Mouse (Mus musculus) neural tube, embryonic 15.5 days (tissue): ENCODE data around the gene Ift46. TPM values are rescaled to one million over a fixed set of nuclear protein-coding genes. Genes with fewer than 3 reads are reported as not detected.
"Not testable (repeated sequence)": the region's sequence is repeated elsewhere in the genome, so short reads cannot be mapped to it uniquely, and the experiment has no call there.

Experiments used
- ATAC-seq: fragments of 200-750 bp; cut with Nextera tagmentation; 2 replicates; pipeline ENCODE4 v1.8.0; 2017; ENCODE audit warnings: mild to moderate bottlenecking, moderate TSS enrichment, moderate library complexity; ENCODE audit not compliant: low FRiP score
- H3K27ac ChIP-seq: fragments of 300-500 bp; sonication (generic); replicated peaks from 2 replicates; pipeline ENCODE4 v1.5.1; 2015; ENCODE audit warnings: mild to moderate bottlenecking, inconsistent platforms
- H3K27me3 ChIP-seq: fragments of 300-500 bp; sonication (generic); replicated peaks from 2 replicates; pipeline ENCODE4 v1.6.1; 2015; ENCODE audit warnings: inconsistent platforms
- H3K36me3 ChIP-seq: fragments of 300-500 bp; sonication (generic); 2 replicates; pipeline ENCODE4 v1.6.1; 2015; ENCODE audit warnings: inconsistent platforms
- H3K4me1 ChIP-seq: fragments of 300-500 bp; sonication (generic); 2 replicates; pipeline ENCODE4 v1.6.1; 2015; ENCODE audit warnings: inconsistent platforms
- H3K4me2 ChIP-seq: fragments of 300-500 bp; sonication (generic); 2 replicates; pipeline ENCODE4 v1.6.1; 2015; ENCODE audit warnings: inconsistent platforms, mild to moderate bottlenecking, moderate library complexity
- H3K4me3 ChIP-seq: fragments of 300-500 bp; sonication (generic); replicated peaks from 2 replicates; pipeline ENCODE4 v1.5.1; 2015; ENCODE audit warnings: mild to moderate bottlenecking, inconsistent platforms
- H3K9ac ChIP-seq: fragments of 300-500 bp; sonication (generic); replicated peaks from 2 replicates; pipeline ENCODE4 v1.6.1; 2015; ENCODE audit warnings: mild to moderate bottlenecking, inconsistent platforms
- H3K9me3 ChIP-seq: fragments of 300-500 bp; sonication (generic); replicated peaks from 2 replicates; pipeline ENCODE4 v1.6.1; 2016; ENCODE audit warnings: inconsistent platforms
- WGBS: fragments of 180-500 bp; shearing (Covaris S2); methylation state at CpG from one replicate; pipeline ENCODE4 v1.1.7; 2015; ENCODE audit warnings: mixed read lengths; 5-methylcytosine and 5-hydroxymethylcytosine counted together
- polyA plus RNA-seq: library from polyadenylated mRNA; unstranded; fragments of >200 nt; fragmentation: Nextera tagmentation; extraction: Ambion mirVana; gene quantifications from 2 replicates; pipeline ENCODE4 v1.2.1, GENCODE M21; 2015

Ift46 gene
- polyA plus RNA-seq, 1 experiment from 2014 or later = 133 TPM

- Histone ChIP-seq H3K4me3 (no peak overlapping the region), H3K4me1 (no peaks in the 10 kb centered on the region), H3K27ac (no peak overlapping the region), H3K9ac (no peak overlapping the region), H3K27me3 (no peaks in the 10 kb centered on the region), H3K9me3 (no peaks in the 10 kb centered on the region), H3K36me3 (peaks cover 41% of the 10 kb centered on the region), H3K4me2 (no peak overlapping the region)
- no peak for ATAC-seq
- WGBS = 85% methylated on average over 1 of the region's 1 CpGs
Observed at GRCm38 (mm10) chr9:44740663-44741192, 27.0 kb upstream of the Ift46 start.

DNA sequence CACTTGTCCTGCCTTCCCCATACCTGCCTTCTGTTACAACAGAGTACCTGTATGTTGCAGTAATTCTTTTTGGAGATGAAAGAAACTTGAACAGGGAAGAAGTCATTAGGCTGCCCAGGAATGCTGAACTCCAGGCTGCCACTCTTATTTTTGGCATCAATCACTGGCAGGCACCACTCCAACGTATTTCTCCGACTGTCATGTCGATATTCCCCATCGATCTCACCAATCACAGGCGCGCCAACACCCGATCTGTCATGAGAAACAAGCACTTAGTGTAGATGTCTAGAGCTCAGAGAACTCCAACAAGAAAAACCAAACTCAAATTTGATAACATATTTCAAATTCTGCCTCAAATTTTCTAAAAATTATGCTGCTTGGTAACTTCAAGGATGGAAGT, 22.3 kb upstream of the Ift46 start:
- Histone ChIP-seq H3K36me3 (peaks cover 77% of the 10 kb centered on the region), H3K9ac (no peak overlapping the region), H3K4me1 (no peaks in the 10 kb centered on the region), H3K9me3 (no peaks in the 10 kb centered on the region), H3K4me2 (no peak overlapping the region), H3K27ac (no peak overlapping the region), H3K4me3 (no peak overlapping the region), H3K27me3 (no peaks in the 10 kb centered on the region)
- 96% methylated on average over 7 of the region's 7 CpGs for WGBS
- no peak for ATAC-seq

GRCm38 (mm10) chr9:44746666-44747065, 21.0 kb upstream of the Ift46 start:
- no peaks in the 10 kb centered on the region for H3K27me3 ChIP-seq
- no peak overlapping the region for H3K27ac ChIP-seq
- WGBS = 95% methylated on average over 3 of the region's 3 CpGs
- H3K4me3 ChIP-seq = no peak overlapping the region
- no peak overlapping the region for H3K4me2 ChIP-seq
- H3K4me1 ChIP-seq = no peaks in the 10 kb centered on the region
- no peak overlapping the region for H3K9ac ChIP-seq
- no peaks in the 10 kb centered on the region for H3K9me3 ChIP-seq
- ATAC-seq = no peak
- peaks cover 83% of the 10 kb centered on the region for H3K36me3 ChIP-seq

- Histone ChIP-seq H3K27me3 (no peaks in the 10 kb centered on the region), H3K4me1 (no peaks in the 10 kb centered on the region), H3K4me3 (no peak overlapping the region), H3K4me2 (no peak overlapping the region), H3K9ac (no peak overlapping the region), H3K36me3 (peaks cover 86% of the 10 kb centered on the region), H3K9me3 (no peaks in the 10 kb centered on the region), H3K27ac (no peak overlapping the region)
- WGBS = 95% methylated on average over 3 of the region's 3 CpGs
- ATAC-seq = no peak
Observed at GRCm38 (mm10) chr9:44747341-44747740, 20.4 kb upstream of the Ift46 start.

- no peak overlapping the region for H3K9ac ChIP-seq
- no peak overlapping the region for H3K4me2 ChIP-seq
- H3K4me1 ChIP-seq = no peaks in the 10 kb centered on the region
- H3K27ac ChIP-seq = no peak overlapping the region
- no peak overlapping the region for H3K4me3 ChIP-seq
- peaks cover 79% of the 10 kb centered on the region for H3K36me3 ChIP-seq
- ATAC-seq = no peak
- WGBS = 95% methylated on average over 7 of the region's 7 CpGs
- H3K27me3 ChIP-seq = no peaks in the 10 kb centered on the region
- no peaks in the 10 kb centered on the region for H3K9me3 ChIP-seq
Observed at GRCm38 (mm10) chr9:44748473-44748872, 19.2 kb upstream of the Ift46 start.

- Histone ChIP-seq H3K27me3 (no peaks in the 10 kb centered on the region), H3K9me3 (no peaks in the 10 kb centered on the region), H3K4me1 (peaks cover 20% of the 10 kb centered on the region), H3K27ac (no peak overlapping the region), H3K36me3 (peaks cover 19% of the 10 kb centered on the region), H3K4me2 (no peak overlapping the region), H3K9ac (no peak overlapping the region), H3K4me3 (no peak overlapping the region)
- no peak for ATAC-seq
- WGBS = 75% methylated on average over 2 of the region's 2 CpGs
Observed at GRCm38 (mm10) chr9:44760873-44761272, 6.8 kb upstream of the Ift46 start.

- not testable (repeated sequence) for H3K9ac ChIP-seq, H3K9me3 ChIP-seq, H3K36me3 ChIP-seq, ATAC-seq, H3K27me3 ChIP-seq
- 45% methylated on average over 7 of the region's 9 CpGs for WGBS
- Histone ChIP-seq H3K27ac (peak overlapping the region; percentile 98), H3K4me2 (peak overlapping the region; percentile 76), H3K4me3 (peak overlapping the region; percentile 97), H3K4me1 (peaks cover 34% of the 10 kb centered on the region)
Observed at GRCm38 (mm10) chr9:44768029-44768394, 304 bp downstream of the Ift46 start.

- Histone ChIP-seq H3K27ac (no peak overlapping the region), H3K4me1 (peaks cover 34% of the 10 kb centered on the region), H3K27me3 (no peaks in the 10 kb centered on the region), H3K9me3 (no peaks in the 10 kb centered on the region), H3K4me2 (no peak overlapping the region), H3K4me3 (no peak overlapping the region), H3K36me3 (peaks cover 6% of the 10 kb centered on the region), H3K9ac (no peak overlapping the region)
- 93% methylated on average over 5 of the region's 5 CpGs for WGBS
- no peak for ATAC-seq
Observed at GRCm38 (mm10) chr9:44771376-44771775, 3.7 kb downstream of the Ift46 start.

DNA sequence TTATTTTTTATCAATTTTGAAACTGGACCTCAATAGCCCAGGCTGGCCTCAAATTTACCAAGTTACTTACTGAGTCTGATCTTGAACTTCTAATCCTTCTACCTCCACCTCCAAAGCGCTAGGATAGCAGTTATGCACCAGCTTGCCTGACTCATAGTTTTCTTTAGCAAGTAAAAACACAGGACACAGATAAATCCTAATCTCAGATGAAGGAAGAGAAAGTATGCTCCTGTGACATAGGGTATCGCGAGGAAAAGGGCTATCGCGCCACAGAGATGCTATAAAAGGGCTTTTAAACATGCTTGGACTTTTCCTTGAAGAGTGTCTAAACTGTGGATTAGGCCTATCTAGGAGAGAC, 4.7 kb downstream of the Ift46 start:
- no peak overlapping the region for H3K4me3 ChIP-seq
- no peak for ATAC-seq
- H3K9ac ChIP-seq = no peak overlapping the region
- peak overlapping the region; percentile 51; the same call in 1 of the 2 replicates for H3K27ac ChIP-seq
- peaks cover 29% of the 10 kb centered on the region for H3K4me1 ChIP-seq
- H3K4me2 ChIP-seq = no peak overlapping the region
- H3K9me3 ChIP-seq = no peaks in the 10 kb centered on the region
- 25% methylated on average over 5 of the region's 5 CpGs for WGBS
- H3K36me3 ChIP-seq = peaks cover 6% of the 10 kb centered on the region
- no peaks in the 10 kb centered on the region for H3K27me3 ChIP-seq

DNA sequence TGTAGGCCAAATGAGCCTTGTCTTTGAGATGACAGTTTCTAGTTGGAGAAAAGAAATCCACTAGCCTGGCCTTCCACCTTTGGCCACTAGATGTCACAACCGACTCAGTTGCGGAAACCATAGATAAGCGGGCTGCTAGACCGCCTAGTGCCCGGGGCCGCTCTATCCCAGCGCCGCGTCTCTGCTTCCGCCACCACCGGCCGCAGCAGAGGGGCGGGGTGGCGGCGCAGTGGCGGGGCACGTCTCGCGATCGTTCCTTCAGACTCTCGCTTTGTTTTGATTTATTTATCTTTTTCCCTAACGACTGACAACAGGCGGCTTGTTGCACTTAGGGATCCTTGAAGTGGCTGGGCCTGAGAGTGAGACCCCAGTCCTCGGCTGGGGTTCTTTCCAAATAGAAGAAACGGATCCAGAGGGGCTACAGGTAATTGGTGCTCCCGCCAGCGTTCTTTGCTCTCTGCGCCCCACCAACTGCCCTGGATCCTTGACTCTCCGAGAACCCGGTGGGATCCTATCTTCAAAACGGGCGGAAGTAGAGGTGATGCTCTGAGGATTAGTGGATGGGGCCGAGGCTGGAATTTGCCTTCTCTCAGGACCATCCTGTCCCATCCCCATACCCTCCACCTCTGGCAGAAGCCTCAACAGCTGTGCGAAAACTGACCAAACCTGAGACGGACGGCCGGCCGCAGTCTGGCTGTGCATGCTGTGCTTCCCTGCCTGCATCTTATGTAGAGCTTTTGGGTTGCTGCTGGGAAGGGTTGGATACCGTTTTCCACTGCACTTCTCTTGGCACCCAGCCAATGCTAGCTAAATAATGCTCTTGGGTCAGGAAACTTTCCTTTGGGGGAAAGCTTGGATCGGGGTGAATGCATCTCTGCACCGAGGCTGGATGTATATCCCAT, 5.3 kb downstream of the Ift46 start:
- Histone ChIP-seq H3K27ac (peak overlapping the region; percentile 92), H3K4me3 (peak overlapping the region; percentile 83), H3K9ac (peak overlapping the region; percentile 89), H3K4me2 (peak overlapping the region; percentile 87), H3K4me1 (peaks cover 29% of the 10 kb centered on the region), H3K9me3 (no peaks in the 10 kb centered on the region), H3K27me3 (no peaks in the 10 kb centered on the region), H3K36me3 (peaks cover 6% of the 10 kb centered on the region)
- ATAC-seq = peak; percentile 98
- WGBS = under 1% methylated on average over 41 of the region's 41 CpGs

- Histone ChIP-seq H3K4me1 (peaks cover under 1% of the 10 kb centered on the region; the same call in 1 of the 2 replicates), H3K4me2 (no peak overlapping the region), H3K9me3 (no peaks in the 10 kb centered on the region), H3K36me3 (peaks cover 49% of the 10 kb centered on the region), H3K27ac (no peak overlapping the region), H3K27me3 (no peaks in the 10 kb centered on the region), H3K9ac (no peak overlapping the region), H3K4me3 (no peak overlapping the region)
- 77% methylated on average over 9 of the region's 9 CpGs for WGBS
- no peak for ATAC-seq
Observed at GRCm38 (mm10) chr9:44792842-44793241, 25.1 kb downstream of the Ift46 start.

DNA sequence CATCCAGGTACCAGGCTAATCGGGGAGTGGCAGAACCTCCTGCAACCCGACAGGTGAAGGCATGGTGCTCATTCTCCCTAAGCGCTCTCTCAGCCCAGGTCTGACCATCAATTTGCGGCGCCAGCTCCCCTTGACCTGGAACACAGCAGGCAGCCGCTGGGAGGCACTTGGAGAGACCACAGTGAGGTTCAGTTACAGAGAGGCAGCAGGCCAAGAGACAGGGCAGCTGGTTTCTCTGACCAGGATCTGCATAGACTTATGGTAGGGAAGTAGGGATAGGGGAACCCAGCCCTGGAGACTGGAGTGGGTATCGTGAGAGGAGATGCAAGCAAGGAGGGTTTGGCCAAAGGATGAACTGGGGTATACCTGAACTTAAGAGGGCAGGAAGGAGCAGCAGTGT, 30.6 kb downstream of the Ift46 start:
- ATAC-seq = no peak
- Histone ChIP-seq H3K36me3 (no peaks in the 10 kb centered on the region), H3K27ac (no peak overlapping the region; the same call in 1 of the 2 replicates), H3K27me3 (no peaks in the 10 kb centered on the region), H3K4me3 (peak overlapping the region; percentile 50), H3K9ac (peak overlapping the region; percentile 56), H3K4me1 (peaks cover 21% of the 10 kb centered on the region), H3K9me3 (no peaks in the 10 kb centered on the region), H3K4me2 (peak overlapping the region; percentile 97)
- 38% methylated on average over 7 of the region's 7 CpGs for WGBS
